Mouse (Mus musculus) urinary bladder, postnatal 10 days (tissue): ENCODE results near the gene Maml2.

Source experiments
- DNase-seq: peaks from one replicate; pipeline ENCODE4 v3.0.0; 2022; ENCODE audit warnings: low spot score

Maml2 gene

DNA sequence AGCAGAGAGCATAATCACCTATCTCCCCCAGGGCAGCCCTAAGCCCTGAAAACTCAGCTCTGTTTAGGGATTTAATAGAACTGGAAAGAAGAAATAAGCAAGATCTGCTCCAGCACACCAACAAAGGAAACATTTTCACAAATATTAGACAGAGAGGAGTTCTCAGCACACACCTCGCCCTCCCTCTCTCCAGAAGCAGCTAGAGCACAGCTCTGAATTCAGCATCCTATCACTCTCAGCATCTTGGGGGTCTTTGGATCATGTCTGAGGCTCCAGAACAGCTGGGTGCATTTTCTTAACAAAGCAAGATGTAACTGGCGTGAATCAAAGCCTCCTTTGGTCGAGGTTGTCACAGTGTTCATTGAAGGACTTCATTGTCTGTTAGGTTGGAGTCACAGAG is 12.5 kb downstream of the Maml2 start:
- DNase-seq = no peak

DNA sequence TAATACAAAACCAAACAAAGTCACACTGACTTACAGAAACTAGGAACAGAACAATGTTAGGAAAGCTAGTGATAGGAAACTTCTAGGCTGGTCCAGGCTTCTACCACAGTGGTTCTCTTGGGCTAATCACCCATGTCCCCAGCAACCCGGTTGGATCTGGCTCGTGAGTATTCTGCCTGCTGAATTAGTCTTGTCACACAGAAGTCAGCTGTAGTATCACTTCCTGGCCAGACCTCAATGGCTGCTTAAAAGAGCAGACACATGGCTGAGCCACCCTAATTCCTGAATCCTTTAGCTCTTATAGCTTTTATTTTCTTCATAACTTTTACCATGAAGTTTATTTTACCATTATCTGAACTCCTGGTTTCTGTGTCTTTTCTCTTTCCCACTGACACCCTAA is 13.3 kb downstream of the Maml2 start:
- DNase-seq = no peak

- DNase-seq = no peak
Observed at GRCm38 (mm10) chr9:13313923-13314322, 16.2 kb downstream of the Maml2 start.

DNA sequence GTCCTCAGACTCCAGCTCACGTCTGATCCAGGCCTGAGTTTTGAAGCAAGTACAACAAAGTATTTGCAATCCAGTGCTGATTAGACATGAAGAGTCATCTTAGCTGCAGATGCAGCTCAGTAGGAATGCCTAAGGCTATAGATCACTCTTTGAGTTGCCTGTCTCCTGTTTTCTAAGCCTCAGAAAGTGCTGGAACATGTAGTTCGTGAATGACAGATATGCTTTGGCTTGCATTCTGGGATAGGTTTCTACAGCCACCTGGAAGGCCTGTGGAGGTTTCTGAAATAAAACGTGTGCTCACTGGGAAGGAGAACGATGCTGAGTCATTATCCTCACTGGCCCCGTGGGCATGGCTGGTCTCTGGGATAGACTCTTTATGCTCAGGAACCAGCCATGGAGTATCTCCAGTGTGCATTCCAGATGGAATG is 16.8 kb downstream of the Maml2 start:
- DNase-seq = no peak

DNA sequence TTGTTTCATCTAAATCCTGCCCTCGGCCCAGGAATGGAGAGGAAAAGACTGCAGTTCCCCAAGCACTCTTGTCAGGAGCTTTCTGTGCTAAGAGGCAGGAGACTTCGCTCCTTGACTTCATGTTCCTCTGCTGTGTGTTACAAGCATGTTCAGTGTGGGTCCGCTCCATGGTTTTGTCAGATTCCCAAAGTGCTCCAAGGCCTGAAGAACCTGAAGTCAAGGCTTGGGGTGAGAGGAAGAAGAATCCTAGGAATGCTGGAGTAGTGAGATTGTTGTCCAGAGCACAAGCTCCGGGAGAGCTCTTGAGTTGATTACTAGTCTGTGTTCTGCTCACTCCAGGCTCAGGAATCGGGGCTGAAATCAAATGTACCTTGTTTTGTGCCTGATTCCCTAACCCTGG is 17.6 kb downstream of the Maml2 start:
- no peak for DNase-seq

DNA sequence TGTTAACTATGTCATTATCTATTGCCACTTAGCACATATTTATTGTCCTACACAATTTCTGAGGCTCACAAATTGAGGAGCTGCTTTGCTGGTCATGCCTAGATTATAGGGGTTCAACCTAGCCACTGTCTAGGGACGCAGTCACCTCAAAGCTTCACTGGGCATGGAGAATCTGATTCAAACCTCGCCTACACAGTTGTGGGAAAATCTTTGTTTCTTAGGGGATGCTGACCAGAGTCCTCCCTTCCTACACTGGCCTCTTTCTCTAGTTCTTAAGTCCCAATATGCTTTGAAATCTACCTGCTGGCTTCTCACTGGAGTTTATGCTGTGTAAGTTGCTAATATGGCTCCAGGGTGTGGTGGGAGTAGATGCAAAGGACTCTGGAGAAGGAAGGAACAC is 21.8 kb downstream of the Maml2 start:
- no peak for DNase-seq

GRCm38 (mm10) chr9:13320800-13321364 is 23.1 kb downstream of the Maml2 start:
- no peak for DNase-seq

- DNase-seq = no peak
Observed at GRCm38 (mm10) chr9:13323074-13323473, 25.3 kb downstream of the Maml2 start.

- DNase-seq = no peak
Observed at GRCm38 (mm10) chr9:13323612-13324011, 25.9 kb downstream of the Maml2 start.

GRCm38 (mm10) chr9:13414230-13414766 is 116.5 kb downstream of the Maml2 start:
- no peak for DNase-seq

DNA sequence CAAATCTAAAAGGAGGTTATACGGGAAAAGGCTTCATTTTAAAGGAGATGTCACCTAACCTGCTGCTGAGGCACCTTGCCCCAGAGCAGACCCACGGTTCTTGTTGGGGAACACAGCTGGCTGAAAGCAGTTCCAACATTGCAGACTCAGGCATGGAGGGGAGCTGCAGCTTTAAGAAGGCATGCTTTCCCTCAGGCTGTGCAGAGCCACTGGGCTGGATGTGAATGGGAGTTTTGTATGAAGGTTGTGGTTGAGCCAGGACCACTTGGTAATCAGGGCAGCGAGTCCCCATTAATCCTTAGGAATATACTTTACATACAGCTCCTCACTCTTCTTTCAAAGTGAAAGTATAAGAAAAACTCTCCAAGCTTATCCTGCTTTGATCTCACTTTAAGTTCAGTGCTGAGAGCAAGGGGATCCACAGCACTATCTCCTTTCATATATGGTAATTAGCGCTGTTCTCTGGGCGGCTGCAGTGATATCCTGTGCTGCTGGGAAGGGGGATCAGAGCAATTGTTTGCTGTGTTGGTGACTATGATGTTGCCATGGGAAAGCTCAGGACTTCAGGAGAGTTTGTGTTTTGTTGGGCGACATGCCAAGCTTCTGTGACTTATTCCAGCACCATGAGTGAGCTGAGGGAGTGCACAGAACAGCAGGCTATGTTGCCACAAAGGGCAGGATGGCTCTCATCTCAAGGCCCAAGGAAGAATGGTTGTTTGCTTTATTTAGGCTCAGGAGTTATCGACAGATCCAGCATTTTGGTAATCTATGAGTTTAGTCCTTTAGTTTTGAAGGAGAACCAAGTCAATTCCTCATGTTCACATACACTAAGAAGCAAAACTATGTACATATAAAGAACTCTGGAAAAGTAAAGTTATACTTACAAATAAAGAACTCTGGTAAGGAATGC is 127.5 kb downstream of the Maml2 start:
- no peak for DNase-seq

- no peak for DNase-seq
Observed at GRCm38 (mm10) chr9:13429477-13430125, 131.8 kb downstream of the Maml2 start.

DNA sequence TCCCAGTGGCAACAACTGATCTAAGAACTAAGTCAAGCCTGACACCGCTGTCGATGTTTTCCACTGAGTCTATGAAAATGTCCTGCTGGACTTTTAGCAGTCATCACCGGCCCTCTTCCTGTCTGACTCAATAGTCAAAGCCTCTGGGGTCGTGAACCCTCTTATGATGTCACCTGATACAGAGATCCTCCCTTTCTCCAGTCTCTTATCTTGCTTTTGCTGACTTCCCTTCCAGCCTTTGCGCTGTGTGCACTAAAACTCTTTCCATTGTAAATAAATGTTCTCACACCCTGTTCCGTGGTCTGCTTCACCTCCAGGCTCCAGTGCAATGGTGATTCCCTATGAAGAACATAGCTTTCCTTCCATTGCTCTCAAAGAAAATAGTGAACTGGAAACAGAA is 132.5 kb downstream of the Maml2 start:
- DNase-seq = no peak

DNA sequence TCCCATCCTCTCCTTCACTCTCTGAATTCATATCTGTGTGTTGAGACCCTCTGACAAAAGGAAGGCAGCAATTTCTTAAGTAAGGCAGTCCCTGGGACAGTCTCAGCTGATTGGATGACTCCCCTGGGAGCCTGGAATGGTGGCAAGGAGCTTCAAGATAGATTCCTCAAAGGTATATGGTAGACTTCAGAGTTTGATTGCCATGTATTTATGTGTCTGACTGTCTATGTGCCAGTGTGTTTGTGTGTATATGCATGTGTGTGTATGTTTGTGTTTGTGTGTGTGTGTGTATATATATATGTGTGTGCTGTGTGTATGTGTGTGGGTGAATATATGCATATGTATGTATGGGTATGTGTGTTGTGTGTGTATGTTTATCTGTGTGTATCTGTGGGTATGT is 133.0 kb downstream of the Maml2 start:
- no peak for DNase-seq

- DNase-seq = no peak
Observed at GRCm38 (mm10) chr9:13431646-13432045, 133.9 kb downstream of the Maml2 start.

DNA sequence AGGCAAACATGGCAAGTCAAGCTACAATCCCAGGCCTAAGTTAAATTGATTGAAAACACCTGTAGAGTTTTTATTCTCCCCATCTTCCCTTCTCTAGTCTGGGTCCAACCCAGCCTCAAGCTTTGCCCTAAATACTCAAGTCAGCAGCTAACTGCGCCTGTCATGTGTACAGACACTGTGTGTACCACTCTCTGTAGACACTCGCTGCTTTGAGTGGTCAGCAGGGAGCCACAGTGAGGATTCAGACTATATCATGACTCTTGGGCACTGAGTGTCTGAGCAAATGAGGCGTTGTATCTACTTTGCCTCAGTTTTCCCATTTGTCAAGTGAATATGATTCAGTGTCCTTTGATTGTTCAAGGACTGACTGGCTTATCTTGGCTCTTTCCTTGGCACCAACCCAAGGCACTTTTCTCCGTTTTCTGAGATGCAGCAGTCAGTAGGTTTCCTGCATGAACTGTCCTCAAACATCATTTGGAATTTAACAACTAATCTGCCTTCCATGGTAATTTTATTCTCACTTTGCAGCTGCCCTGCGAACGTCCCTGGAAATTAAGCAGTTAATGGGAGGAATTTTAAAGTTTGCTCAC is 135.8 kb downstream of the Maml2 start:
- DNase-seq = no peak

DNA sequence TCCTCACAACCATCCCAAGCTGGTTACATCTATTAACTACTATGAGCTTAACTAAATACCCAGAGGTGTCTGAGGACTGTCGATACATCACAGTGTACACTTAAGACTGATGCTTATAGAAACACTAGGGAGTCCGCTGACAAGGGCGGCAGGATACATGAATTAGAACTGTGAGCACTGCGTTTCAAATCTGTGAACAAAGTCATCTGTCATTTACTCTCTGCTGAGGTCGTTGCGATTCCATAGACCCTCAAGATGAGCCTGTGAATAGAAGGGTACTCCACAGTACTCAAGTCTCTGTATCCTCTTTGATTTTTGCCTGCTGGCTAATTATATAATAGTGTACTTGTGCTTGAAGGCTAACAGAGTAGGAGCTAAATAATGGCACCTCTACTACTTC is 143.2 kb downstream of the Maml2 start:
- DNase-seq = no peak

GRCm38 (mm10) chr9:13442012-13442735 is 144.4 kb downstream of the Maml2 start:
- DNase-seq = no peak

DNA sequence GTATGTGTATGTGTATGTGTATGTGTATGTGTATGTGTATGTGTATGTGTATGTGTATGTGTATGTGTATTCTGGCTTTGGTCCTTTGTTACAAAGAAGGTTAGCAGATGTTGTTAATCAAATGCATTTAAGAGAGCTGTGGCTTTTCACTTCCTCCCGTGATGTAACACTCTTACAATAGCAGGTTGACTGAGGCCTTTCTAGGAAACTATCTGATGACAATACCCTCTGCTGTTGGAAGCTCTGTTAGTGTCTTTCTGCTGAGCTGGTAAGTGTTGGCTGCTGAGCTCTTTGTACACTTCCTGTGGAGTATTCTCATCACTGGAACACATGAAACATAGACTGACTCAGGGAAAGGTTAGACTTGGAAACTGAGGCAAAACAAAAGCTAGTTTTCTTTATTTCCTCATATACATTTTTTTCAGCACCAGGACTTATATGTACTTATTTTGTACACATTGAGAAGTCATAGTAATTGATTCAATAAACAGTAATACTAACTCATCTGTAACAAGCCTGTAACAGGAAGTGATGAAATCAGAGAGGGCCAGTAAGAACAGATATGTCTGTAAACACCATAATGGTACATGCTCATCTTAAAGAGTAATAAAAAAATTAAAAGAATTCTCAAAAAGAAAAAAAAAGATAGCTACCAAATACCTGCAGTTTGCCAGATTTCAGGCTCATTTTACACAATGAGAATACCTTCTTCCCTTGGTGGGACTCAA is 145.9 kb downstream of the Maml2 start:
- DNase-seq = no peak

GRCm38 (mm10) chr9:13446236-13446635 is 148.5 kb downstream of the Maml2 start:
- no peak for DNase-seq

DNA sequence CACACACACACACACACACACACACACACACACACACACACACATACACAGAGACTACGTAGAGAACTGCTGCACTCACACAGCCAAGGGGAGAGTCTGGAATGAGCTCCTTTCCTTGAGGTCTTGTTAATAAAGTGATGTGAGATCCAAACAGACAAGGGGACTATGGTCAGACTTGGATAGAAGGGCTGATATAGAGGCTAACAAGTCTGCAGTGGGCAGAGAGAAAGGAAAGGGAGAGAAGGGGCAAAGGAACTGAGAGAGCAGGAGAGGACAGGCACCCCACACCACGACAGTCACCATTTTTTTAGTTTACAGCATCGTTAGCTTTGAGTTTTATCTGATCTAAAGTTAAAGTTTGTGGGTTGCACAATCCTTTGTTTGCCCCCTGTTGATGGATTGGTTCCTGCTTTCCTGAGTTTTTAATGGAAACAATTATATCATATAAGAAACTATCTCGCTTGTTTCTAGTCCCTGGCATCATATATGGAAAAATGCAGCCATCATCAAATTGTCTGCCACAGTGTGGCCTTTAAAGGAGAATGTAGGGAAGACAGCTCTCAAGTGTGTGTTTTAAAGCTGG is 149.0 kb downstream of the Maml2 start, which contains the start of gene Gm17571:
Gene Gm17571, minus strand, starts transcription at position 51 of the 583 bp plus-strand sequence.
- no peak for DNase-seq
